Mouse (Mus musculus) hindbrain, embryonic 11.5 days (tissue): ENCODE data around the gene Ugt1a6a. TPM values are rescaled to one million over a fixed set of nuclear protein-coding genes. Genes with fewer than 3 reads are reported as not detected.
"Not testable (repeated sequence)": the region's sequence is repeated elsewhere in the genome, so short reads cannot be mapped to it uniquely, and the experiment has no call there.

Experiments
- ATAC-seq: fragments of 200-750 bp; cut with Nextera tagmentation; 2 replicates; pipeline ENCODE4 v1.8.0; 2017; ENCODE audit warnings: mild to moderate bottlenecking, moderate TSS enrichment, moderate library complexity; ENCODE audit not compliant: low FRiP score
- DNase-seq: peaks from one replicate; pipeline ENCODE4 v3.0.0-alpha.2; 2015; ENCODE audit warnings: low spot score
- H3K27ac ChIP-seq: fragments of 300-500 bp; sonication (generic); 2 replicates; pipeline ENCODE4 v1.5.1; 2014; ENCODE audit warnings: mild to moderate bottlenecking, low read depth, low read length
- H3K27me3 ChIP-seq: fragments of 300-500 bp; sonication (generic); 2 replicates; pipeline ENCODE4 v1.6.1; 2014; ENCODE audit warnings: mild to moderate bottlenecking, low read length, moderate library complexity, mixed read lengths; ENCODE audit not compliant: control insufficient read depth, insufficient read depth
- H3K36me3 ChIP-seq: fragments of 300-500 bp; sonication (generic); 2 replicates; pipeline ENCODE4 v1.6.1; 2014; ENCODE audit warnings: mild to moderate bottlenecking, low read length, moderate library complexity, mixed read lengths; ENCODE audit not compliant: control insufficient read depth, insufficient read depth
- H3K4me1 ChIP-seq: fragments of 300-500 bp; sonication (generic); replicated peaks from 2 replicates; pipeline ENCODE4 v1.6.1; 2014; ENCODE audit warnings: low read length, mixed read lengths; ENCODE audit not compliant: control insufficient read depth, insufficient read depth
- H3K4me2 ChIP-seq: fragments of 300-500 bp; sonication (generic); replicated peaks from 2 replicates; pipeline ENCODE4 v1.6.1; 2014; ENCODE audit warnings: mild to moderate bottlenecking, low read depth, low read length
- H3K4me3 ChIP-seq: fragments of 300-500 bp; sonication (generic); 2 replicates; pipeline ENCODE4 v1.5.1; 2014; ENCODE audit warnings: low read depth, low read length
- H3K9ac ChIP-seq: fragments of 300-500 bp; sonication (generic); 2 replicates; pipeline ENCODE4 v1.6.1; 2014; ENCODE audit warnings: low read depth, low read length
- H3K9me3 ChIP-seq: fragments of 300-500 bp; sonication (generic); 2 replicates; pipeline ENCODE4 v1.6.1; 2016; ENCODE audit warnings: low read length; ENCODE audit not compliant: control insufficient read depth
- WGBS: fragments of 180-500 bp; shearing (Covaris S2); extraction: QIAGEN DNeasy Blood & Tissue Kit; methylation state at CpG from one replicate; pipeline ENCODE4 v1.1.7; 2014; 5-methylcytosine and 5-hydroxymethylcytosine counted together
- polyA plus RNA-seq: library from polyadenylated mRNA; unstranded; fragments of >200 nt; fragmentation: Nextera tagmentation; extraction: Ambion mirVana; gene quantifications from 2 replicates; pipeline ENCODE4 v1.2.1, GENCODE M21; 2014

The Ugt1a6a gene
- polyA plus RNA-seq, 1 experiment from 2014 or later, result 0.49 TPM

DNA sequence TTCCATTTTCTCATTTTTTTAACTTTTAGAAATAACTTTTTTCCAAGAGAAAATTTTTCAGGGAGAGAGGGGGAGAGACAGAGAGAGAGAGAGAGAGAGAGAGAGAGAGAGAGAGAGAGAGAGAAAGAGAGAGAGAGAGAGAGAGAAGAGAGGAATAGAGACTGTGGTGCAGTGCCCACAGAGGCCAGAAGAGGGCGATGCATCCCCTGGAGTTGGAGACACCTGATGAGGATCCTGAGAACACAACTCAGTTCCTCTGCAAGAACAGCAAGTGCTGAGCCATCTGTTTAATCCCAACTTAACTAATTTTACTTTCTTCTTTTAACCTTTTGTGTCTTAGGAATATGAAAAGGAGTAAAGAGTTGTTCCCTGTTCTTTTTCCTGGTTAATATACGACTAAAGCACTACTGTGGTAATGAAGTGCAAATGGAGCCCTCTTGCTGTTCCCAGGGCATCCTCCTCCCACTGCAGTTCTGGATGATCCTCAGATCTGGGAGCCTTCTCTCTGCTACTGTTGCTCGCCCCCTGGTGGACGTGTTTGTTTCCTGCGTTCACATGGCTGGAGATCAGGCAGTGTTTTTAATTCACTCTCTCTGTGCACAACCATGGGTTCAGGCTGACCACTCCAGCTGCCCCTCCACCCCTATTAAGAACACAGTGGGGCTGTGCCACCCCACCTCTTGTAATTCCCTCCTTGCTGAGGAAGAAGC, 9.5 kb downstream of the Ugt1a6a start:
- not testable (repeated sequence) for H3K27ac ChIP-seq, H3K9me3 ChIP-seq, H3K4me1 ChIP-seq, ATAC-seq, H3K9ac ChIP-seq, H3K4me2 ChIP-seq, H3K27me3 ChIP-seq, H3K36me3 ChIP-seq, H3K4me3 ChIP-seq
- DNase-seq, result peak; percentile 50
- WGBS, result 1% methylated on average over 5 of the region's 5 CpGs

DNA sequence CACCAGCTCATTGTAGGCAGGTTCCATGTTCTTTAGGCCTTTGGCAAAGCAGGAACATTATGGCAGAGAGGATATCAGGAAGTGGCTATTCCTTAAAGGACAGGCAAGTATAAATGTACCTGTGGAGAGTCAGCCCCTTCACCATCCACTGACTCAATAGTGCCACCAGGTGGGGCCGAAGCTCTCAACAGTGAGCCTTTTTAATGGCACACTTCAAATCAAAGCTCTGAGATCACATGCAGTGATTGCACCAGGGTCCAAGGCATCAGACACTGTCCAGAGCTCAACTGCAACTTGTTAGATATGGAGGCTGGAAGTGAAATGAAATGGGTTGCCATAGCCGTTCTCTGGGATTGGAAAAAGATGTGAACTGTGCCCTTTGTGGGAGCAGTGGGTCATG, 10.7 kb downstream of the Ugt1a6a start:
- H3K9me3 ChIP-seq, H3K27ac ChIP-seq, H3K4me3 ChIP-seq, H3K36me3 ChIP-seq, ATAC-seq, H3K9ac ChIP-seq, H3K27me3 ChIP-seq, H3K4me2 ChIP-seq, H3K4me1 ChIP-seq: not testable (repeated sequence)
- peak; percentile 27 for DNase-seq
- WGBS, result 65% methylated on average over 2 of the region's 2 CpGs

DNA sequence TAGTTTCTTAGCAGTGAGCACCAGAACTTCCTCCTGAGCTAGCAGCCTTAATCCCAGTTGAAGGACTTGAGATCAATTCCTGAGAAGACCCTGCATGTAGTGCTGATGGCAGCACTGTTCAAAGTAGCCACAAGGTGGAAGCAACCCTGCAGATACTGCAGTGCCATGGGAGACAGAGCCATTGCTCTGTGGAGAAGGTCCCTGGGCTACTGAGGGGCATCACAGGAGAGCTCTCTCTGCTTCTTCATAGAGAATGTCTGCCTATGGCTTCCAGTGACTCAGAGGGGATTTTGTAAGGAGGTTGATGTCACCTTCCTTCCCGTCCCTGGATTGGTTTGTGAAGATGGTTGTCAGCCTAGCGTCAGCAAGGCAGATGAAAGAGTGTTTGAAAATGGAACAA, 15.5 kb downstream of the Ugt1a6a start:
- ATAC-seq, H3K4me1 ChIP-seq, H3K4me3 ChIP-seq, H3K9ac ChIP-seq, DNase-seq, H3K27ac ChIP-seq, H3K4me2 ChIP-seq, H3K36me3 ChIP-seq, H3K9me3 ChIP-seq, H3K27me3 ChIP-seq: not testable (repeated sequence)
- 58% methylated on average over 2 of the region's 2 CpGs for WGBS

DNA sequence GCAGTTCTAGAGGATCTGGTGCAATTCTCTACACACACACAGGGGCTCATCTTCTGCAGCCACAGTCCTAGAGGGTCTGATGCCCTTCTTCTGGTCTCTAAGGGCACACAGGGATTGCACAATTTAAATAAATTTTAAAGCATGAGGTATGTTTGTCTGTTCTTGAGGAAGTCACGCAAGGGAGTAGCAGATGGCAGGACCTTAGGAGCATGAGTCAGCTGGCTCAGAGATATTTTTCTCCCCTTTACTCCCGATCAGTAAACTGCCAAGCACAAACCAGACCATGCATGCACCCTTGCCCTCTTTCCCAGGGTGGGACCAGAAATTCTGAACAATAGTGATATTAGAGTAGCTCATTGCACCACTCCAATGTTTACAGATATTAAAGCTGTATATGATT, 23.8 kb downstream of the Ugt1a6a start:
- Histone ChIP-seq H3K9me3 (no peaks in the 10 kb centered on the region), H3K4me2 (no peak overlapping the region), H3K4me1 (no peaks in the 10 kb centered on the region), H3K36me3 (no peaks in the 10 kb centered on the region), H3K27ac (no peak overlapping the region), H3K27me3 (no peaks in the 10 kb centered on the region), H3K9ac (no peak overlapping the region), H3K4me3 (no peak overlapping the region)
- ATAC-seq (no peak), DNase-seq (no peak)
- 90% methylated on average over 2 of the region's 2 CpGs for WGBS

DNA sequence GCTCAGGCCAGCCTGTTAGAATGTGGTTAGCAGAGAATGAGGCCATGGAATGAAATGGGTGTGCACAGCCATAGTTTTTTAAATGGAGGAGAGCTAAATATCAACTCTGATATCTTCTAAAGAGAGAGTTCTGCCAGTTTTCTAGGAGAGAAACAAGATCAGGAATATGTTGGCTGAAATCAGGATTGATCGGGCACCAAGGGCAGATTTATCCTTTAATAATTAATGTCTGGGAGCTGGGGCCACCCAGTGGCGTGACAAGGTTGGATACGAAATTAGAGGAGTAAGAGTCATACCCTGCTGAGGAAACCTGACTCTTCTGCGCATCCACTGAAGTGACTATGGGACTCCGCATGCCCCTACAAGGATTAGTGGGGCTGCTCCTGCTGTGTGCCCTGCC, 31.1 kb downstream of the Ugt1a6a start, which contains the start of gene Ugt1a5:
Gene Ugt1a5, plus strand, starts transcription at position 302 of the 400 bp plus-strand sequence.
- Histone ChIP-seq H3K36me3 (no peaks in the 10 kb centered on the region), H3K4me3 (no peak within 1 kb of the TSS), H3K4me1 (no peaks in the 10 kb centered on the region), H3K27me3 (no peaks in the 10 kb centered on the region), H3K9ac (no peak within 1 kb of the TSS), H3K27ac (no peak within 1 kb of the TSS), H3K4me2 (no peak within 1 kb of the TSS), H3K9me3 (no peaks in the 10 kb centered on the region)
- ATAC-seq, result no peak
- WGBS, result 78% methylated on average over 5 of the region's 5 CpGs
- DNase-seq, result no peak

DNA sequence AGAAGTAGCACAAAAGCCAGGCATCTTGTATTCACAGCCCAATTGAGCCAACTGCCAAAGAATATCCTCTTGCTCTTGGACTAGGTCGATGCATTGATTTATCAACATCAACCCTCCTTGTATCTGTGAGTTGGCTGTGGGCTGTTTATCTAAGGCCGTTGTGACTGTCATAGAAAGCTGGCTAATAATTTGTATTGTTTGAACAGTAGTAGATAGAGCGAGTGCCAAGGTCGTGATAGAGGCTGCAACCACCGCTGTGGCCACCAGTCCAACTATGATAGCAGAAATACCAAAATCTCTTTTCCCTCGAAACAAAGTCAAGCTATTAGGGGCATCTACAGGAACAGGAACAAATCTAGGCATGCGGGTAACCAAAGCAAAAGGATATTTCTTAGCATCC, 37.6 kb downstream of the Ugt1a6a start:
- H3K9me3 ChIP-seq, H3K27me3 ChIP-seq, H3K9ac ChIP-seq, H3K4me3 ChIP-seq, H3K4me1 ChIP-seq, ATAC-seq, H3K27ac ChIP-seq, DNase-seq, H3K36me3 ChIP-seq, H3K4me2 ChIP-seq: not testable (repeated sequence)
- whole genome bisulfite sequencing, result 93% methylated on average over 5 of the region's 7 CpGs

DNA sequence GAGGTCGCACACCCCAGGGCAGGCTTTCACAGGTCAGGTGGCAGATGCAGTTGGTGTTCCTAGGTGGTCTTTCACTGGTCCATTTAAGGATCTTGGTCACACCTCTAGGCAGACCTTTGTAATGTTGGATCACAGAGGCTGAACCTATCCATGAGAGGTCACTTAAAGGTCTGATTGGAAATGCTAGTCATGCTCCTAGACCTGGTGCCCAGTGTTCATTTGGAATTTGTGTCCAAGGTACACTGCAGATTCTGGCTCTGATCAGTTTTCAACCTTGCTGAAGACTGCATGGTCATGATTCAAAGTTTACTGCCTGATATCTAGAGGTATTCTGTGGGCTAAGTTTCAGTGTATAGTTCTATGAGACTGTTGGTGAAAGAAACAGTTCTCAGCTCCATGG, 45.0 kb downstream of the Ugt1a6a start:
- no peak for DNase-seq
- Histone ChIP-seq H3K4me2 (no peak overlapping the region), H3K27me3 (no peaks in the 10 kb centered on the region), H3K9me3 (no peaks in the 10 kb centered on the region; the same call in 1 of the 2 replicates), H3K4me1 (no peaks in the 10 kb centered on the region), H3K36me3 (no peaks in the 10 kb centered on the region), H3K9ac (no peak overlapping the region), H3K27ac (no peak overlapping the region), H3K4me3 (no peak overlapping the region)
- WGBS, result 69% methylated on average over 1 of the region's 1 CpGs
- no peak for ATAC-seq

DNA sequence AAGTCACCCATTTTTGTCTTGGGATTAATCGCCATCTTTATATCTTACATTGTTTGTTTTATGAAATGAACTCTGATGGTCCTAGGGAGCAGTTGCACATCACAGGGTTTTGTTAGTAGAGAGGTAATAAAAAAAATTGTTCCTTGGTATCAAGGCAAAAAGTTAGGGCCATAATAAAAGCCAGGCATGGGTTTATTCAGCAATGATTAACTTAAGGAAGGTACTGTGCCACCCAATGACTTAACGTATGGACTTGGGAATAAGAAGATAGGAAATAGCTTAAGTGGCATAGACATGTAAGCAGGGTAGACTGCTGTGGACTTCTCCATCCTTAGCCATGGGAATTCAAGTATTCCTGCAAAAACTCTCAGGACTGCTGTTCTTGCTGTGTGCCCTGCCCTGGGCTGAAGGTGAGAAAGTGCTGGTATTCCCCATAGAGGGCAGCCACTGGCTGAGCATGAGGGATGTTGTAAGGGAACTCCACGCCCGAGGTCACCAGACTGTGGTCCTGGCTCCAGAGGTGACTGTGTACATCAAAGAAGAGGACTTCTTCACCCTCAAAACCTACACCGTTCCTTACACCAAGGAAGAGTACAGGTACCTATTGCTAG, 51.8 kb downstream of the Ugt1a6a start:
- no peak overlapping the region for H3K4me3 ChIP-seq
- no peaks in the 10 kb centered on the region for H3K27me3 ChIP-seq
- 83% methylated on average over 5 of the region's 5 CpGs for WGBS
- no peak overlapping the region for H3K9ac ChIP-seq
- H3K4me1 ChIP-seq, result no peaks in the 10 kb centered on the region
- no peak for ATAC-seq
- H3K27ac ChIP-seq, result no peak overlapping the region
- H3K9me3 ChIP-seq, result no peaks in the 10 kb centered on the region
- no peak for DNase-seq
- no peak overlapping the region for H3K4me2 ChIP-seq
- H3K36me3 ChIP-seq, result no peaks in the 10 kb centered on the region

DNA sequence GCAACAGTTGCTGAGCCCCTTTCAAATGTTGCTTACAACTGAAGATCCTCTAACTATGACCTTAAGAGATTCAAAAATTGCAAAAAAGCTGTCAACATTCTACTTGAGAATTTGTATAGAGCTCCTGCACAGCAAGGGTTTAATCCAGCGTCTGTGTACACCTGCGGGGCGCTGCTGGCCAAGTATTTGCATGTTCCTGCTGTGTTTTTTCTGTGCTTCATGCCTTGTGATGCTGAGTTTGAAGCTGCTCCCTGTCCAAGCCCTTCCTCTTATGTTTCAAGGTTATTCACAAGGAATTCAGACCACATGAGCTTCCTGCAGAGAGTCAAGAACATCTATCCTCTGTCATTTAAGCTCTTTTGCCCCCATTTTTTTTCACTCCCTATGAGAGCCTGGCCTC, 57.5 kb downstream of the Ugt1a6a start:
- Histone ChIP-seq H3K27me3 (no peaks in the 10 kb centered on the region), H3K4me3 (no peak overlapping the region), H3K36me3 (no peaks in the 10 kb centered on the region), H3K9ac (no peak overlapping the region), H3K4me2 (no peak overlapping the region), H3K4me1 (no peaks in the 10 kb centered on the region), H3K9me3 (no peaks in the 10 kb centered on the region), H3K27ac (no peak overlapping the region)
- no peak for DNase-seq
- 67% methylated on average over 3 of the region's 3 CpGs for WGBS
- no peak for ATAC-seq
